Mouse (Mus musculus) heart, embryonic 15.5 days (tissue): Measurements from ENCODE around the gene Ryr2. TPM values are rescaled to one million over a fixed set of nuclear protein-coding genes. Genes with fewer than 3 reads are reported as not detected.

Source experiments
- ATAC-seq: fragments of 200-750 bp; cut with Nextera tagmentation; replicated peaks from 2 replicates; pipeline ENCODE4 v1.8.0; 2017; ENCODE audit warnings: low read depth, moderate TSS enrichment; ENCODE audit not compliant: insufficient number of reproducible peaks, insufficient read depth, low FRiP score
- H3K27ac ChIP-seq: fragments of 300-500 bp; sonication (generic); 2 replicates; pipeline ENCODE4 v1.5.1; 2015; ENCODE audit warnings: mild to moderate bottlenecking, inconsistent platforms
- H3K27me3 ChIP-seq: fragments of 300-500 bp; sonication (generic); 2 replicates; pipeline ENCODE4 v1.6.1; 2015; ENCODE audit warnings: inconsistent platforms
- H3K36me3 ChIP-seq: fragments of 300-500 bp; sonication (generic); 2 replicates; pipeline ENCODE4 v1.6.1; 2015; ENCODE audit warnings: mild to moderate bottlenecking, inconsistent platforms
- H3K4me1 ChIP-seq: fragments of 300-500 bp; sonication (generic); replicated peaks from 2 replicates; pipeline ENCODE4 v1.6.1; 2015; ENCODE audit warnings: inconsistent platforms
- H3K4me2 ChIP-seq: fragments of 300-500 bp; sonication (generic); 2 replicates; pipeline ENCODE4 v1.6.1; 2015; ENCODE audit warnings: inconsistent platforms, mild to moderate bottlenecking, moderate library complexity
- H3K4me3 ChIP-seq: fragments of 300-500 bp; sonication (generic); 2 replicates; pipeline ENCODE4 v1.5.1; 2015; ENCODE audit warnings: mild to moderate bottlenecking, inconsistent platforms
- H3K9ac ChIP-seq: fragments of 300-500 bp; sonication (generic); 2 replicates; pipeline ENCODE4 v1.6.1; 2015; ENCODE audit warnings: mild to moderate bottlenecking, inconsistent platforms
- H3K9me3 ChIP-seq: fragments of 300-500 bp; sonication (generic); replicated peaks from 2 replicates; pipeline ENCODE4 v1.6.1; 2016; ENCODE audit warnings: inconsistent platforms
- WGBS: fragments of 180-500 bp; shearing (Covaris S2); methylation state at CpG from one replicate; pipeline ENCODE4 v1.1.7; 2015; ENCODE audit warnings: mixed read lengths; 5-methylcytosine and 5-hydroxymethylcytosine counted together
- polyA plus RNA-seq: library from polyadenylated mRNA; unstranded; fragments of >200 nt; fragmentation: Nextera tagmentation; extraction: Ambion mirVana; gene quantifications from 2 replicates; pipeline ENCODE4 v1.2.1, GENCODE M21; 2015

The Ryr2 gene
- polyA plus RNA-seq, 1 experiment from 2014 or later, result 30.0 TPM

GRCm38 (mm10) chr13:12033914-12034313 lies 72.8 kb downstream of the Ryr2 start:
- no peaks in the 10 kb centered on the region for H3K27me3 ChIP-seq
- H3K9ac ChIP-seq, result no peak overlapping the region
- 42% methylated on average over 6 of the region's 6 CpGs for WGBS
- H3K27ac ChIP-seq, result peak overlapping the region; percentile 76
- H3K4me2 ChIP-seq, result peak overlapping the region; percentile 38
- H3K9me3 ChIP-seq, result no peaks in the 10 kb centered on the region
- peaks cover 78% of the 10 kb centered on the region for H3K4me1 ChIP-seq
- no peak for ATAC-seq
- H3K36me3 ChIP-seq, result no peaks in the 10 kb centered on the region
- H3K4me3 ChIP-seq, result no peak overlapping the region

- ATAC-seq, result peak; percentile 57
- H3K9ac ChIP-seq, result no peak overlapping the region
- no peak overlapping the region for H3K4me3 ChIP-seq
- peak overlapping the region; percentile 38 for H3K4me2 ChIP-seq
- peaks cover 79% of the 10 kb centered on the region for H3K4me1 ChIP-seq
- no peaks in the 10 kb centered on the region for H3K9me3 ChIP-seq
- 44% methylated on average over 5 of the region's 5 CpGs for WGBS
- H3K36me3 ChIP-seq, result no peaks in the 10 kb centered on the region
- H3K27ac ChIP-seq, result peak overlapping the region; percentile 76
- H3K27me3 ChIP-seq, result no peaks in the 10 kb centered on the region
Measured at GRCm38 (mm10) chr13:12033272-12033671, 73.5 kb downstream of the Ryr2 start.

GRCm38 (mm10) chr13:12029841-12030240 lies 76.9 kb downstream of the Ryr2 start:
- no peak overlapping the region for H3K4me3 ChIP-seq
- peak overlapping the region; percentile 35 for H3K4me2 ChIP-seq
- H3K27ac ChIP-seq, result peak overlapping the region; percentile 76
- no peak overlapping the region for H3K9ac ChIP-seq
- H3K27me3 ChIP-seq, result no peaks in the 10 kb centered on the region
- no peaks in the 10 kb centered on the region for H3K9me3 ChIP-seq
- H3K4me1 ChIP-seq, result peaks cover 75% of the 10 kb centered on the region
- no peak for ATAC-seq
- H3K36me3 ChIP-seq, result no peaks in the 10 kb centered on the region
- WGBS, result 53% methylated on average over 7 of the region's 7 CpGs

GRCm38 (mm10) chr13:12029326-12029725 lies 77.4 kb downstream of the Ryr2 start:
- Histone ChIP-seq H3K36me3 (no peaks in the 10 kb centered on the region), H3K9ac (no peak overlapping the region), H3K4me2 (no peak overlapping the region), H3K27me3 (no peaks in the 10 kb centered on the region), H3K9me3 (no peaks in the 10 kb centered on the region), H3K4me1 (peaks cover 78% of the 10 kb centered on the region), H3K4me3 (no peak overlapping the region), H3K27ac (no peak overlapping the region)
- 88% methylated on average over 4 of the region's 4 CpGs for WGBS
- no peak for ATAC-seq

GRCm38 (mm10) chr13:12018046-12018445 lies 88.7 kb downstream of the Ryr2 start:
- no peaks in the 10 kb centered on the region for H3K27me3 ChIP-seq
- H3K9me3 ChIP-seq, result no peaks in the 10 kb centered on the region
- WGBS, result 61% methylated on average over 9 of the region's 9 CpGs
- H3K9ac ChIP-seq, result no peak overlapping the region
- H3K4me3 ChIP-seq, result no peak overlapping the region
- no peaks in the 10 kb centered on the region for H3K36me3 ChIP-seq
- peaks cover 30% of the 10 kb centered on the region for H3K4me1 ChIP-seq
- no peak overlapping the region for H3K4me2 ChIP-seq
- no peak overlapping the region for H3K27ac ChIP-seq
- no peak; the same call in 1 of the 2 replicates for ATAC-seq

GRCm38 (mm10) chr13:12013986-12014385 lies 92.8 kb downstream of the Ryr2 start:
- Histone ChIP-seq H3K4me1 (peaks cover 19% of the 10 kb centered on the region), H3K36me3 (no peaks in the 10 kb centered on the region), H3K9ac (no peak overlapping the region), H3K27ac (no peak overlapping the region), H3K4me3 (no peak overlapping the region), H3K27me3 (no peaks in the 10 kb centered on the region), H3K4me2 (no peak overlapping the region), H3K9me3 (no peaks in the 10 kb centered on the region)
- 60% methylated on average over 8 of the region's 8 CpGs for WGBS
- ATAC-seq, result no peak

- Histone ChIP-seq H3K36me3 (no peaks in the 10 kb centered on the region), H3K9me3 (no peaks in the 10 kb centered on the region), H3K27ac (no peak overlapping the region), H3K9ac (no peak overlapping the region), H3K27me3 (no peaks in the 10 kb centered on the region), H3K4me2 (no peak overlapping the region), H3K4me1 (peaks cover 30% of the 10 kb centered on the region), H3K4me3 (no peak overlapping the region)
- WGBS, result 65% methylated on average over 6 of the region's 6 CpGs
- ATAC-seq, result no peak
Measured at GRCm38 (mm10) chr13:12008995-12009689, 97.6 kb downstream of the Ryr2 start.

GRCm38 (mm10) chr13:12007579-12007978 lies 99.2 kb downstream of the Ryr2 start:
- WGBS, result 50% methylated on average over 2 of the region's 2 CpGs
- Histone ChIP-seq H3K4me3 (no peak overlapping the region), H3K27ac (no peak overlapping the region), H3K4me2 (no peak overlapping the region), H3K9ac (no peak overlapping the region), H3K9me3 (no peaks in the 10 kb centered on the region), H3K27me3 (no peaks in the 10 kb centered on the region), H3K36me3 (no peaks in the 10 kb centered on the region), H3K4me1 (peaks cover 28% of the 10 kb centered on the region)
- ATAC-seq, result no peak

GRCm38 (mm10) chr13:12001891-12002294 lies 104.9 kb downstream of the Ryr2 start:
- Histone ChIP-seq H3K9me3 (no peaks in the 10 kb centered on the region), H3K9ac (no peak overlapping the region), H3K36me3 (no peaks in the 10 kb centered on the region), H3K4me3 (no peak overlapping the region), H3K4me2 (no peak overlapping the region), H3K4me1 (peaks cover 44% of the 10 kb centered on the region), H3K27me3 (no peaks in the 10 kb centered on the region), H3K27ac (peak overlapping the region; percentile 65)
- peak; percentile 74 for ATAC-seq
- 12% methylated on average over 3 of the region's 3 CpGs for WGBS

- Histone ChIP-seq H3K36me3 (no peaks in the 10 kb centered on the region), H3K9me3 (no peaks in the 10 kb centered on the region), H3K27me3 (no peaks in the 10 kb centered on the region), H3K9ac (no peak overlapping the region), H3K4me1 (peaks cover 33% of the 10 kb centered on the region), H3K27ac (no peak overlapping the region), H3K4me3 (no peak overlapping the region), H3K4me2 (no peak overlapping the region)
- no peak for ATAC-seq
- WGBS, result 69% methylated on average over 4 of the region's 4 CpGs
Measured at GRCm38 (mm10) chr13:11999851-12000250, 106.9 kb downstream of the Ryr2 start.

- no peak overlapping the region for H3K27ac ChIP-seq
- no peaks in the 10 kb centered on the region for H3K9me3 ChIP-seq
- no peak overlapping the region for H3K9ac ChIP-seq
- H3K4me2 ChIP-seq, result no peak overlapping the region
- H3K4me3 ChIP-seq, result no peak overlapping the region
- no peaks in the 10 kb centered on the region for H3K27me3 ChIP-seq
- WGBS, result 87% methylated on average over 2 of the region's 2 CpGs
- peaks cover 22% of the 10 kb centered on the region for H3K4me1 ChIP-seq
- no peak for ATAC-seq
- no peaks in the 10 kb centered on the region for H3K36me3 ChIP-seq
Measured at GRCm38 (mm10) chr13:11997366-11997765, 109.4 kb downstream of the Ryr2 start.

- no peaks in the 10 kb centered on the region for H3K4me1 ChIP-seq
- H3K27me3 ChIP-seq, result no peaks in the 10 kb centered on the region
- H3K9me3 ChIP-seq, result no peaks in the 10 kb centered on the region
- H3K36me3 ChIP-seq, result no peaks in the 10 kb centered on the region
- no peak overlapping the region for H3K4me3 ChIP-seq
- 62% methylated on average over 4 of the region's 4 CpGs for WGBS
- no peak overlapping the region for H3K4me2 ChIP-seq
- H3K9ac ChIP-seq, result no peak overlapping the region
- no peak overlapping the region for H3K27ac ChIP-seq
- ATAC-seq, result no peak
Measured at GRCm38 (mm10) chr13:11987556-11987955, 119.2 kb downstream of the Ryr2 start.
